Mouse (Mus musculus): ENCODE data around the gene Pla2g2c.

Gene Pla2g2c

DNA sequence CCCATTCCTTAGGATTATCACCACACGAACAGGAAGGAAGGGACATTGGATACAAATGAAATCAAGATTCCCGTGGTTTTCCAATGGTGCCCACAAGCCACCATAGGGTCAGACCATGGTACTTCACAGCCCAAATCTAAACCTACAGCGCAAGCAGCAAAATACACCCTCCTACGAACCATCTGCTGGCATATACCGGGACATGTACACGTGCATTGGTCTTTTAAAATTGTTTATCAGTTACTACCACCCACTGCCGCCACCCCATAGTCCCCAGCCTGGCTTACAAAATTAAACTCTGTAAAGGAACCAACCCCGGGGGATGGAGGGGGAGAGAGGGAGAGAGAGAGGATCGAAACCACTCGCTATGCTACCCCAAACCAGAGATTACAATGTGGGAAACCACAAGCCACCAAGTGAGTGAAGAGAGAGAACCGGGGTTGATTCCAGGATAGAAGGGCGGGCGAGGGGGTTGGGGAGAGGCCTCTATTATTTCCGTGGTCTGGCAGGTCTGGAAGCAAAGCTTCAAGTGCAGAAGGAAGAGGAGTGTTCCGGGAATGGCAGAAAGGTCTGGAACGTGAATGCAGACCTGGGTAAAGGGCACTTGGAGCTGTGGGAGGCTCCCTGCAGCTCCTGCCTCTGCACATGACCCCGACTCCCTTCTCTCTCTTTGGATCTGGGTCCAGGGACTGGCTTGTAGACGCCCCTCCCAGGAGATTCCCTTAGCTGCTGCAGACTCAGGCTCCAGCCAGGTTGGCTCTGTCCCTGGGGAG lies at the start of gene Pla2g2c:
Gene Pla2g2c, plus strand, starts transcription at position 439 of the 773 bp plus-strand sequence.
- no peak for DNase-seq

DNA sequence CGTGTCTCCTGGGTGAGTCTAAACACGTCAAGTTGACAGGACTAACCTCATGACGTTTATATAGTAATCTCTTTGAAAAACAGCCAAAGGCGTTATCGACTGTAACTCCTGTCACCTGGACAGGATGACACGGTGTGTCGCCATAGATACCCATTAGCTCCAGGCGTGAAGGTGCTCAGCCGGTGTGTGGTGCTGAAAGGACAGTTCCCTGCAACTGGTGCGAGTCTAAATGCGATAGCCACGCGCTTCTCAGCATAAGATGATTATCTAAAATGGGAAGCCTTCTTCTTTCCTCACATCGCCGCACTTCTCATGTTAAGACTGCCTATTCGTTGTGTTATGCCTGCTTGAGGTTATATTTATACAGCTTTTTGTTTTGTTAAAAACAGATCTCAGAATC lies 48.1 kb upstream of the Pla2g2c start:
- DNase-seq: peak in 1 of 2 experiments; percentile 20

DNA sequence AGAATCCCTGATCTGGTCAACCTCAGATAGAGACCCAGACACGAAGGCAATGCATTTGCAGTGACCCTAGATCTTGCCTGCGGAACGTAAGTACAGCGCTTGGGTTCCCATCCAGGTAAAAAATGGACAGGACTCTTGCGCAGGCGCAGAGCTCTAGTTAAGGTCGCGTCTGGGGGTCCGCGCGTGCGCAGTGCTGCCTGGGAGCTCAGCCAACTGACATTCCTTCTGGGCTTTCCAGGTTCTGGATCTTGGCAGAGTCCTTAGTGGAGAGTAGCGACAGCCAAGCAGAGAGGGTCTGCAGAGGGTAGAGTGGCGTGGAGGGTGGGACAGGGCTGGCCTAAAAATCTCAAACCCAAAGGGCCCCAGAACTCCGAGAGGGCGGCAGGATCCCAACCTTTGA lies 47.0 kb upstream of the Pla2g2c start:
- peak in 1 of 2 experiments; percentile 30 for DNase-seq

DNA sequence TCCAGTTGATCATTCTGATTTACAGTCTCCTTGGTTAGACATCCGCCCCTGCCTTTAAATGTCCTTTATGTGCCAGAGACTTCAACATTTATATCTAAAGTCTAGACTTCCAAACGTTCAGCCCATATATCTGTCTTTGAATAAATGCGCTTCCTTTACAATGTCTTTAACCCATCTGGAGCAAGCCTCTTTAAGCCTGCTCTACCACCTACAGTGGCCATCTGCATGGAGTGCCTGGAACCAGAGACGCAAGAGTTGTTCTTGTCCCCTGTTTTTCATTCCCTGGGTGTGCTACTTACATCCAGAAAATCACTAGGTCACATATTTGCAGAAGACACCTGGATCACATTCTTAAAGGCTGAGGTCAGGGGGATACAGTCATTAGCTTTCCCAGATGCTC lies 44.5 kb upstream of the Pla2g2c start:
- DNase-seq: no peak

GRCm38 (mm10) chr4:138682760-138683159 lies 41.8 kb upstream of the Pla2g2c start:
- DNase-seq: no peak

DNA sequence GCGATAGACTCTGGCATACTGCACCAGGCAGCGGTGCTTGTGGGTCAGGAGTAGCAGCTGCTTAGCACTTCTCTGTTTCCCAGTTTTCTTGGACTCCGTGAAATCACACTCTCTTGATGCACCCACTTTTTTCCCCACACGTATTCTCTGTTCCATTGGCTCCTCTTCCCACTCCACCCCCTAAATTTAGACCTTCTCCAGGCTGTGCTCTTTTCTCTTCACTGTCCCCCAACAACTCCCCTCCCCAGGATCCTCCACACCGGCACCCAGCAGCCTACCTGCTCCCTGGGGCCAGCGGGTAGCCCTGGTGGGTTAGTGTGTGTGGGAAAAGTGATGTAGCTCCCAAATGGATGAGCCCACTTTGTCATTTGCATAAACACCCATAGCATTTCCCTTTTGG lies 38.8 kb upstream of the Pla2g2c start:
- no peak for DNase-seq

DNA sequence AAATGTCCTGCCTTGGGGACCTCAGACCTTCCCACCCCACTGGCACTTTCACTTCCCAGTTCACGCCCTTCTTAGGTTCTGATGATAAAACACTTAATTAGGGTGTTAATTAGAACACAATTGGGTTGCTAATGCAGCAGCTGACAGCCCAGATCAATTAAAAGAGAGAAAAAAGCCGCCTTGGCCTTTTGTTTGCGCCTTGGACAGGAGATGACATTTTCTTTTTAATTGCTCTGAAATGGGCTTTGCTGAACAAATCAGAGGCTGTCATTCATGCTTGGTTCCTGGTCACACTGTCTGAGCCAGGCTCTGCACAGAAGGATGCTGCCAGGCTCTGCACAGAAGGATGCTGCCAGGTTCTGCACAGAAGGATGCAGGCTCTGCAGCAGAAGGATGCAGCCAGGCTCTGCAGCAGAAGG lies 35.5 kb upstream of the Pla2g2c start:
- no peak for DNase-seq

DNA sequence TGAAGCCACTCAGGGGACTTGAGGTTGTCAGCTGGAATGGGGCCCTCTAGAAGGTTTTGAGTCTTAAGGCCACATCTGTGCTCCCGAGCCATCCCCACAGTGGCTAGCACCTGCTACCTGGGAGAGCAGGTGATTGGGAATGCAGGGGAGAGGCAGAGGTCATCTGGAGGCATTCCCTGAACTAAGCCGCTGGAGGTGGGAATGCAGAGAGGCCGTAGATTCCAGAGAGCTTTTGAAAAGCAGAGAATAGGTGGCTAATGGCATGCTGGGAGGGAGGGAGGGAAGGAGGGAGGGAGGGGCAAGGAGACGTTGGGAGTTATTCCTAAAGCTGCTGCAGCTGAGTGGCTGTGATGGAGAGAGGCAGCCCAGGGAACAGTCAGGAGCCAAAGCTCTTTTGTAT lies 34.0 kb upstream of the Pla2g2c start:
- no peak for DNase-seq

DNA sequence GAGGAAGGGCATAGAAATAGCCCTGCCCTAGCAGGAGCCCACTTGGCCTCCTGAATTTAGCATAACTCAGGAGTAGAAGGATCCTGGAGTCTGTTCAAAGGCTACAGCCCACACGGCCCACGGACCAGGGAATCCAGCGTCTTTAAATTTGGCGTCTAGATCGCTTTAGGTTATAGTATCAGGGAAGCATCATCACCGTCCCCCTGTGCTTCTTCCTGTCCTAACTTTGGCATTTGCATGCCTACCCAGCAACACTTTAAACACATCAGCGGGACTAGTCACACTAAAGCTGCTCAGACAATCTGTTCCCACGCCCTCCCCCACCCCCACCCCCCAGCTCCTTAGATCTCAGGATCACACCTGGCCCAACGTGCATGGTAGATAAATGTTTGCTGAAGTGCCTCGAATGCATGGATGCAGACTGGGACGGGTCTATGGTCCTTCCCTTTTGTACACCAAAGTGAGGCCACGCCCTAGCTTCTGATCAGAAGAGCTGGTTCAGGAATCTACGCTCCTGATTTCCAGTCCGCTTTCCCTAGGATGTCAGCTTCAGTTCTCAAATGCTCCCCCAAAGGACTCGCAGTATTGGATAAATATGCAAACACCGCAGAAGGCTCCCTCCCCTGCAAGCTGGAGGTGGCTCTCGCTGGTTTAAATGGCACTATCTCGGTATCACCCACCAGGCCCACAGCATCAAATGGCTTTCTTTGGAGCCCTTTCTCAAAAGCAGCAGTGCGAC lies 33.0 kb upstream of the Pla2g2c start:
- DNase-seq: no peak

DNA sequence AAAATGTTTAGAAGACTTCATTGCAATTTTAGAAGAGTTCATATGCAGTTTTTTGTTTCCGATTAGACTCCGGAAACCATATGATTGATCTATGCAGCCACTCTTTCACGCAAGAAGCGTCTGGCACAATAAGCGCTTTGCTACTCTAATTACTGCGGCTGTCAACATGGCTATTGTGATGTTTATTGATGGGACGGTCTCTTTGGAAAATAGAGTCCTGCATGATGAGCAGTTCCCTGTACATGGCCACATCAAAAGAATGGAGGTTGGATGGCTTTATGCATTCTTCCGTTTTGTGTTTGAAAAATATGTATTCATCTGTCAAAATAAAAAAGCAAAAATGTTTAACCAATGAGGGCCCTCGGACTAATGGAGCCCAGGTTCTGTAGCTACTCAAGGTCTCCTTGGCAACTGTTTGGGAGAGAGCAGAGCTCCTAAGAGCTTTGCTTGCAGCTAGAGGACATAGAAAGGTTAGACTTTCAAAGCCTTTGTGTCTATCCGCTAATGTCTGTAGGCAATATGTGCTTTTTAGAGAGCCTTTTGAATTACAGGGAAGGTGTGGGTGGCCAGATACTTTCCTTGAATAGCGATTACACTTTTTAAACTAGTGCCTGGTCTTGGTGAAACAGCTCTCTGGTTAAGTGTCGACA lies 31.4 kb upstream of the Pla2g2c start:
- DNase-seq: no peak

DNA sequence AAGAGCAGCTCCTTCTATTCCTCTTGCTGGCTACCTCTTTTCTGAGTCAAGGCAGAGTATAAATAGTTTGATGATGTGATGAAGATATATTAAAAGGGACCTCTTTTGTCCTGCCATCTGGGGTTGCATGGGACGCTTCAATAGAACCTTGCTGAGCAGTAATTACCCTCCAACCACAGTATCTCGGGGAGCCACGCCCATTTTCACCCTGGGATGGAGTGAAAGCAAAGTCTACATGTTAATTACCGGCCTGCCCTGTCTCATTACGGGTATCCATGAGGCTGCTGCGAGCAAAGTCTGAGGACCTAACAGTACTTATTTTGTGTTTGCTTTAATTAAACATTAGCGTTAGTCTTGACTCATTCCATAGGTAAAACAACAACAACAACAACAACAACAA lies 27.9 kb upstream of the Pla2g2c start:
- DNase-seq: no peak

GRCm38 (mm10) chr4:138697166-138697860 lies 27.3 kb upstream of the Pla2g2c start:
- DNase-seq: no peak

- no peak for DNase-seq
These were observed 26.3 kb upstream of the Pla2g2c start for GRCm38 (mm10) chr4:138698296-138698695.

DNA sequence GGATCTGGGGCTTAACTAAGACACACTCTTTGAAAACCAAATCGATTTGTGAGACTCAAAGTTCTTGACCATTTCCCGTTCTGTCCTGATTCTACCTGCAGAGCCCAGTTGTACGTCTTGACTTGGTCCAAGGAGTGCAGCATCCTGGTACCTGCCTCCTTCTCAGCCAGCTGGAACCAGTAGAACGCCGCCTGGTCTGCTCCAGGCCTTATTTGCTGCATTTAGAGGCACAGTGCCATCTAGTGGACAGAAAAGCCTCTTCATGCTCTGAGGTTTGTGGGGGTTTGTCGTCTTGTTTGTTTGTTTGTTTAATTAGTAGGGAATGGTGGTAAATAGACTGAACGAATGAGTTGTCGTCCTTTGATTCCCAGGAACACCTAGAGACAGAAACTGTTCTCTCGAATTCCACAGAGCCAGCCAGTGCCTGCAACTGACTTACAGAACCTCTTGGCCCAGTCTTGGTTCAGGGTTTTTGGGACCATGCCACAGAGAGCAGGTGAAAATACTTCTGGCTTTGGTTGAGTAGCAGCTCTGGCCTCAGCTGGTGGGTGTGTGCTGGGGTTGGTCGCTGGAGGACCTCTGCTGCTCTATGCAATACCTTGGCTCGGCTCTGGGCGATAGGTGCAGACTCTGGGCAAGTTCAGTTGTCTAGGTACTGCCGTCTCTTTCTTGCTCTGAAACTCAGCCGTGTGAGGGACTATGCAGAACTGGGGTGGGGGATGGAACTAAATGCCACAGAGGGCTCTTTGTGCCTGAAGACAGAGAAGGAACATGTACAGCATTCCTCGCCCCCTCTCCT lies 24.2 kb upstream of the Pla2g2c start:
- DNase-seq: peak in 1 of 2 experiments; percentile 61

- DNase-seq: no peak
These were observed 23.5 kb upstream of the Pla2g2c start for GRCm38 (mm10) chr4:138701111-138701510.

DNA sequence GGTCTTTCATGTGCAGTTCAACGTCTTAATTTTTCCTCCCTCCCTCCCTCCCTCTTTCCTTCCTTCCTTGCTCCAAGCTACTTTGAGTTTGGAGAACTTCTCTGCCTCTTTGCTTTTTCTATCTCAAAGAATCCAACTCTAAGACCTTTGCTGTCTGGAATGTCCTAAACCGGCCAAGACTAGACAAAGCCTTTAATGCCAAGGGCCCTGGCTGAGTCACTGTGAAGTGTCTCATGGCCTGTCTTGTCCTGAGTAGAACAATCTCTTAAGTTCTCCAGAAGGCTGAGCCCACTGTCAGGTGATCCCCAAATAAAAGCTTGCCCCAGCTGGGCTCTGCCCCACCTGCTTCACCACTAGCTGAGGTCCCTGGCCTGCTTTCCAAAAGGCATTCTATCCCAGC lies 22.6 kb upstream of the Pla2g2c start:
- no peak for DNase-seq

GRCm38 (mm10) chr4:138702528-138702927 lies 22.1 kb upstream of the Pla2g2c start:
- DNase-seq: no peak

GRCm38 (mm10) chr4:138703591-138703990 lies 21.0 kb upstream of the Pla2g2c start:
- no peak for DNase-seq

DNA sequence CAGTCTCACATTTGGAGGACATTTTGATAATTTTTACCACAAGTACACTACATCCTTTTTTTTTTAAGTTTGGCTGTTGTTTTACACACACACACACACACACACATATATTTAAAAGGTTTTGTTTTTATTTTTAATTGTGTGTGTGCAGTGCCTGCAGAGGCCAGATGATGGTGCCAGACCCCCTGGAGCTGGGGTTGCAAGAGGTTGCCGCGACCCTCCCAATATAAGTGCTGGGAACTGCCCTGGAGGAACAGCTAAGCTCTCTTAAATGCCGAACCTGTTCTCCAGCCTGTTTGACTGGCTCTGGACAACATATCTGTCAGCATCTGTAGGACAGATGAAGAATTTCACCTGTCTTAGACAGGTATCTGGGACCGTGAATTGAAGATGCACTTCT lies 20.4 kb upstream of the Pla2g2c start:
- no peak for DNase-seq

- DNase-seq: no peak
These were observed 18.0 kb upstream of the Pla2g2c start for GRCm38 (mm10) chr4:138706620-138707019.

GRCm38 (mm10) chr4:138708636-138709035 lies 16.0 kb upstream of the Pla2g2c start:
- peak; percentile 62 to 69 for DNase-seq

DNA sequence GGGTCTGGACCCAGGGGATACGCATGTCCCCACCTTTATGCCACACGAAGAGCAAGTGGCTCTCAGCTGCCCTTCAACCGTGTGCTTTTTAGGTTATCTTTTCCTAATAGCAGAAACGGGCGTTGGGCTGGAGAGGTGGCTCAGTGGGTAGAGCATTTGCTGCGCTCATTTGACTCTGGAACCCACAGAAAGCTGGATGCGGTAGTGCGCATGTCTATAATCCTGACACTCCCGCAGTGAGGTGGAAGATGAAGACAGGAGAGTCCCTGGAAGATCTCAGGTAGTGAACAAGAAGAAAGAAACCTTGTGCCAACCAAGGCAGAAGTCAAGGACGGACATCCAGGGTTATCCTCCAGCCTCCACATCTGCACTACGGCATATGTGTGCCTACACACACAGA lies 15.3 kb upstream of the Pla2g2c start:
- no peak for DNase-seq
